Mouse (Mus musculus): ENCODE measurements around the gene Dnajc10. TPM values are rescaled to one million over a fixed set of nuclear protein-coding genes. Genes with fewer than 3 reads are reported as not detected.

The Dnajc10 gene
- polyA plus RNA-seq (2012; ENCODE audit: low replicate concordance): 37.6 and 64.6 TPM in 2 replicates

DNA sequence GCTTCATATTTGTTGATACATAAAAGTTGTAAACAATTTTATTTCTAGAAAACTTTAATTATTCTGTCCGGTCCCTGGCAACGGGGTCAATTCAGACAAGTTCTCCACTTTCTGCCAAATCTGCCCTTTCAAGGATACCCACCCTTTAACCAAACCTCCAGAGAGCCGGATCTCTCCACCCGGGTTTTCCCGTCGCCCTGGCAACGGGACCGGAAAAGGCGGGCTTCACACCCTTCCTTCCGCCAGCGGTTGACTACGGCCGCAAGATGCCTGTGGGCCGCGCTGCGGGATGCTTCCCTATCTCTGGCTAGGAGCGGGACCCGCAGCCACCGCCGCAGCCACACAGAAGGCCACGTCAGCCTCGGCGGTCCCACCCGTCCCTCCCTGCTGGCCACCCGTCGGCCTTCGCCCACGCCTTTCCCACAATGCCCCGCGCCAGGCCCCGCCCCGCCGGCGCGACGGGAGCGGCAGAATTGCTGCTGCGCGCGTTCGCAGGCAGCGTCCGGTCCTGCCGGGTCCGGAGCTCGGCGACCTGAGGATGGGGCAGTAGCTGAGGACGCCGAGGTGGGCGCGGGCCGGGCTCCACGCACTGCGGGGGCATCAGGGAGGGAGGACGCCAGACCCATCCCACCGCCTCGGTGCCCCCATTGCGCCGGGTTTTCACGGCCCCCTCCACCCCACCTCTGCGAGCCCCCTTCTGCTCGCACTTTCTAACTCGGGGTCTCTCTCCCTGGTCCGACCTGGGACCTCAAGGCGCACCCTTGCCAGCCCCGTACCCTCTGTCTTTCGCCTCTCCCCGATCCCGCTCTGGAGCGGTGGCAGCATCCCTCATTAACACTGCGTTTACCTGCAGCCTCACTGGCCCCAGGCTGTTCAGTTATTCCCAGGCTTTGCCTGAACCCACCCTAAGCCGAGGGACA lies at the start of gene Dnajc10:
TSS of gene Dnajc10 (plus strand) at position 225 of the 920 bp plus-strand sequence.

DNA sequence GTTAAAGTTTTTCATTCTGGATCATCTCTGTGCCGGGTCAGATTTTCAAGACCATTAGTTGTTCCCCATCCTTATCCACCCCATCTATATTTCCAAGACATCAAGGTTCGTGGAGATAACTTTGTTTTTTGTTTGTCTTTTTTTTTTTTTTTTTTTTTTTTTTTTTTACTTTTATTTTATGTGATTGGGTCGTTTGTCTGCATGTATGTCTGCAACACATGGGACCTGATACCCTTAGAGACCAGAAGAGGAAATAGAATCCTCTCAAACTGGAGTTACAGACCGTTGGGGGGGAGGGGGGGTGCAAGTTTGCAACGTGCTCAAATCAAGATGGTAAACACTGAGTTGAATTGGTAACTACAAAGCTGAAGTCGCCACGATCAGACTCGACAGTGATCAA lies 23.1 kb upstream of the Dnajc10 start, which contains the start of gene Prdx6b:
TSS of gene Prdx6b (plus strand) at position 301 of the 400 bp plus-strand sequence.

Other genes starting within 250 kb of the Dnajc10 start
- gene Pde1a, start 186.0 kb upstream of the Dnajc10 start, polyA plus RNA-seq (2012; ENCODE audit: low replicate concordance): not detected in 2 replicates
- gene Prdx6b, start 23.0 kb upstream of the Dnajc10 start, polyA plus RNA-seq (2012; ENCODE audit: low replicate concordance): not detected in 2 replicates
- 0.28 and 0.29 TPM in 2 replicates for gene Frzb, start 132.2 kb downstream of the Dnajc10 start, polyA plus RNA-seq (2012; ENCODE audit: low replicate concordance)